Mouse (Mus musculus) cerebellum, adult 2 months (tissue): ENCODE data around the gene Ptprz1.

ENCODE experiments used
- CTCF ChIP-seq: fragments of 200-500 bp; IDR thresholded peaks from 2 replicates; pipeline ENCODE4 v1.5.1; 2011; ENCODE audit warnings: low read depth, mild to moderate bottlenecking, control low read depth, low read length, moderate library complexity, borderline replicate concordance; ENCODE audit not compliant: insufficient read depth
- POLR2A ChIP-seq: fragments of 200-500 bp; IDR thresholded peaks from 2 replicates; pipeline ENCODE4 v1.6.1; 2011; ENCODE audit warnings: low read length, control low read depth, borderline replicate concordance; ENCODE audit not compliant: insufficient read depth

- no peak for TF ChIP-seq POLR2A
- TF ChIP-seq CTCF, result no peak
Measured at GRCm38 (mm10) chr6:23084587-23085421, 209.5 kb downstream of the Ptprz1 start.
